Mouse (Mus musculus): ENCODE results near the gene Kcnq1. TPM values are rescaled to one million over a fixed set of nuclear protein-coding genes. Genes with fewer than 3 reads are reported as not detected.
A peak's percentile ranks its signal among the peaks of the same experiment; 100 is the strongest.

Kcnq1 gene
- polyA plus RNA-seq, 1 experiment from 2014 or later = 13.4 TPM

DNA sequence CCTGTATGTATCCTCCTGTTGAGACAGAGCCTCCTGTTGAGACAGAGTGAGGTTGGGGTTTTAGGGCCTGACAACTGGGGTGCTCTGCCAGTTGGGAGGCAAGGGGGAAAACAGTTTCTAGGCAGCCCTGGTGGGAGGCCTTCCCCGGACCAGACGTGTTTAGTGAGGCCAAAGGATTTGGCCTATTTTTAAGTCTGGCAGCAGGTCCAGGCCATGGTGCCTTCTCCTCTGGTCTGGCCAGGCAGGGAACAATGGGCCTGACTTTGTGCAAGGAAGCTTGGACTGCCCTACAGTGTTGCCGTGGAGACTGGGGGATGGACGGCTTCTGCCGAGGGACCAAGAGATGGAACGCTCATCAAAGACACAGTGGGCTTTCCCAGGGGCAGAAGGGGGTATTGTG lies 41.9 kb upstream of the Kcnq1 start:
- 77% methylated on average over 6 of the region's 6 CpGs for WGBS

DNA sequence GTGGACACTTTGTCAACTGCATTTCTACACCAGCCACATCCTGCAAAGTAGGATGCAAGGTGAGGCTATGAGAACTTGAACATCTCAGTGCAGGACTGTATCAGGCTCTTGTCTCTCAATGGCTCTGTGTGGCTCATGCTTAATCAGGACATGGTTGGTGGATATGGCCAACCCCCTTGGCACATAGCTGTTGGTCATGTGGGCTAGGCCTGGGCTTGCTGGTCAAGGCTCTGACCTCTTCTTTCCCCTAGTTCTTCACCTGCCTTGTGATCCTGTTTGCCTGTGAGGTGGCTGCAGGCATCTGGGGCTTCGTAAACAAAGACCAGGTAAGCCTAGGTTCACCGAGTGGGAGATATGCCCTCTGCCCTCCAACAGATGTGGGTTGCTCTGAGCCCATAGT lies 40.5 kb upstream of the Kcnq1 start:
- no peak overlapping the region for H3K4me2 ChIP-seq (ENCODE audit: low read length)
- TF ChIP-seq CTCF (IDR thresholded peaks at IDR 0.05; ENCODE audit: low read depth) = no peak
- H3K4me3 ChIP-seq (replicated peaks; ENCODE audit: low read depth, low read length) = no peak overlapping the region
- peaks cover 11% of the 10 kb centered on the region for H3K4me1 ChIP-seq (replicated peaks; ENCODE audit: insufficient read depth, low read length)
- H3K9ac ChIP-seq (ENCODE audit: low read depth, low read length) = no peak overlapping the region
- H3K27me3 ChIP-seq (ENCODE audit: insufficient read depth, low read length) = no peaks in the 10 kb centered on the region
- no peaks in the 10 kb centered on the region for H3K9me3 ChIP-seq (replicated peaks; ENCODE audit: low read length)
- no peak for DNase-seq (ENCODE audit: low spot score)
- WGBS = 88% methylated on average over 2 of the region's 2 CpGs
- ATAC-seq (replicated peaks; ENCODE audit: low FRiP score, low read depth) = no peak
- H3K36me3 ChIP-seq (ENCODE audit: insufficient read depth, low read length) = peaks cover 55% of the 10 kb centered on the region
- H3K27ac ChIP-seq = no peak overlapping the region

More for the DNA sequence above, 41.9 kb upstream of the Kcnq1 start:
- H3K27me3 ChIP-seq (ENCODE audit: insufficient read depth, low read length) = no peaks in the 10 kb centered on the region
- TF ChIP-seq CTCF (IDR thresholded peaks at IDR 0.05; ENCODE audit: low read depth) = no peak
- ATAC-seq (replicated peaks; ENCODE audit: low FRiP score, low read depth) (no peak), DNase-seq (ENCODE audit: low spot score) (no peak)
- H3K4me2 ChIP-seq (ENCODE audit: low read length) = no peak overlapping the region
- no peak overlapping the region for H3K27ac ChIP-seq
- peaks cover 57% of the 10 kb centered on the region for H3K36me3 ChIP-seq (ENCODE audit: insufficient read depth, low read length)
- no peak overlapping the region for H3K9ac ChIP-seq (ENCODE audit: low read depth, low read length)
- H3K9me3 ChIP-seq (replicated peaks; ENCODE audit: low read length) = no peaks in the 10 kb centered on the region
- H3K4me1 ChIP-seq (replicated peaks; ENCODE audit: insufficient read depth, low read length) = peaks cover 5% of the 10 kb centered on the region
- H3K4me3 ChIP-seq (replicated peaks; ENCODE audit: low read depth, low read length) = no peak overlapping the region

DNA sequence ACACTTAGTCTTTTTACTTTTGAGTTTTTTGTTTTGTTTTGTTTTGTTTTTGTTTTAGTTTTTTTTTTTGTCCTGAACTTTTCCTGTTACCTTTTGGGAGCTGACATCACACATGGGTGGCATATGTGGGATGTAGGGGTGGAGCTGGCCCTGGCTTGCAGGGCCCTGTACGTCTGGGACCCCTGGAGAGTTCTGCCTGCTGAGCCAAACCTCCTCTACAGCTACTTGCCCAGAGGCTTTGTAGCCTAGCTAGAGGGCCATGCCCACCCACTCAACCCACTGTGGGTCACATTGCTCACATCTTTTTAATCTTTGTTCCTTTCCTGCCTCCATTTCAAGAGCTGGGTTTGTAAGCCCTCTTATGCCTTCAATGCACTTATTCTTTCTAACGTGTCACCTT lies 38.7 kb upstream of the Kcnq1 start:
- no peaks in the 10 kb centered on the region for H3K27me3 ChIP-seq (ENCODE audit: insufficient read depth, low read length)
- H3K4me1 ChIP-seq (replicated peaks; ENCODE audit: insufficient read depth, low read length) = peaks cover 12% of the 10 kb centered on the region
- no peak overlapping the region for H3K9ac ChIP-seq (ENCODE audit: low read depth, low read length)
- ATAC-seq (replicated peaks; ENCODE audit: low FRiP score, low read depth) (no peak), DNase-seq (ENCODE audit: low spot score) (no peak)
- H3K4me2 ChIP-seq (ENCODE audit: low read length) = no peak overlapping the region
- no peak for TF ChIP-seq CTCF (IDR thresholded peaks at IDR 0.05; ENCODE audit: low read depth)
- no peak overlapping the region; the same call in 1 of the 2 replicates for H3K27ac ChIP-seq
- no peaks in the 10 kb centered on the region for H3K9me3 ChIP-seq (replicated peaks; ENCODE audit: low read length)
- H3K4me3 ChIP-seq (replicated peaks; ENCODE audit: low read depth, low read length) = no peak overlapping the region
- 80% methylated on average over 2 of the region's 2 CpGs for WGBS
- peaks cover 54% of the 10 kb centered on the region for H3K36me3 ChIP-seq (ENCODE audit: insufficient read depth, low read length)

DNA sequence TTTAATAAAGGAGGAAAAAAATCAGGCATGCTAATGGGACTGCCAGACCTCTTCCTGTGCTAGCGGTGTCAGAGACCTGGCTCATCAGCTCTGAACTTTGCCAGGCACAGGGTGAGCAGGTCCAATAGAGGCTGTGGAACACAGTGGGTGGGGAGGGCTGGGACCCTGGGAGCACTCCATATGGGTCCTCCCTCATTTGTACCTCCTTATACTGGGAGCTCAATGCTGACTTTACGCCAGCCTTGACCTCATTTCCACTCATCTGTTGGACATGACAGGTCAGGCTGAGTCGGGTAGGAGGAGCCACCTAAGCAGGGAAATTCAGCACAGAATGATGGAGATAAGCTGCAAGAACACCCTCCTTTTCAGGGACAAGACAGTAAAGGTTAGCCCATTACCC lies 38.3 kb upstream of the Kcnq1 start:
- H3K4me2 ChIP-seq (ENCODE audit: low read length) = peak overlapping the region; percentile 43; the same call in 1 of the 2 replicates
- 71% methylated on average over 3 of the region's 3 CpGs for WGBS
- no peak for ATAC-seq (replicated peaks; ENCODE audit: low FRiP score, low read depth)
- TF ChIP-seq CTCF (IDR thresholded peaks at IDR 0.05; ENCODE audit: low read depth) = no peak
- peaks cover 50% of the 10 kb centered on the region for H3K36me3 ChIP-seq (ENCODE audit: insufficient read depth, low read length)
- H3K27ac ChIP-seq = peak overlapping the region; percentile 86
- H3K9ac ChIP-seq (ENCODE audit: low read depth, low read length) = no peak overlapping the region
- DNase-seq (ENCODE audit: low spot score) = no peak
- peaks cover 12% of the 10 kb centered on the region for H3K4me1 ChIP-seq (replicated peaks; ENCODE audit: insufficient read depth, low read length)
- H3K4me3 ChIP-seq (replicated peaks; ENCODE audit: low read depth, low read length) = no peak overlapping the region
- no peaks in the 10 kb centered on the region for H3K27me3 ChIP-seq (ENCODE audit: insufficient read depth, low read length)
- H3K9me3 ChIP-seq (replicated peaks; ENCODE audit: low read length) = no peaks in the 10 kb centered on the region

DNA sequence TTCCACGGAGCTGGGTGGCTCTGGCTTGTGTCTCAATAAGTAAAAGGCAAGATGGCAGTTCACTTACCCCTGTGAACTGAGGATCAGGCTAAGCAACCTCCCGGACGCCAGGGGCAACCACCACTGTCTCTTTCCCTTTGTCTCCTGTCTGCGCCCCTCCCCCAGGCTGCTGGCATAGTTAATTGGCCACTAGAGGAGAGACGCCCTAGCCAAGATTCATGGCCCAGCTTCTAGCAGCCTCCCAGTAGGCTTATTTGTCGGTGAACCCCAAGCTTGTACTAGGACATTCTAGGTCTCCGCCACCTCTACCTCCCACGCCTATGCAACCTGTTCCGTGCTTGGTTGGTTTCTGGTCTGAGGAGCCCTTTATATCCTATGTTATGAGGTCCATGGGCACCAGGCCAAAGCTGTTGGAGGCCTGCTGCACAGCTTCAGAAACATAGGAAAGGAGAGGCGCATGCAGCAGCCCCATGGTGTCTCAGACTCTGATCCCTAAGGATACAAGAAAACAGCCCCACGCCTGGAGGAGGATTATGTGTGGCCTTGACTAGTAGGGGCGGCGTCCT lies 37.8 kb upstream of the Kcnq1 start:
- Histone ChIP-seq H3K36me3 (ENCODE audit: insufficient read depth, low read length) (peaks cover 45% of the 10 kb centered on the region), H3K27me3 (ENCODE audit: insufficient read depth, low read length) (no peaks in the 10 kb centered on the region), H3K27ac (peak overlapping the region; percentile 86), H3K4me3 (replicated peaks; ENCODE audit: low read depth, low read length) (no peak overlapping the region), H3K4me2 (ENCODE audit: low read length) (peak overlapping the region; percentile 43), H3K9ac (ENCODE audit: low read depth, low read length) (peak overlapping the region; percentile 2; the same call in 1 of the 2 replicates), H3K4me1 (replicated peaks; ENCODE audit: insufficient read depth, low read length) (peaks cover 12% of the 10 kb centered on the region), H3K9me3 (replicated peaks; ENCODE audit: low read length) (no peaks in the 10 kb centered on the region)
- no peak for TF ChIP-seq CTCF (IDR thresholded peaks at IDR 0.05; ENCODE audit: low read depth)
- DNase-seq (ENCODE audit: low spot score) (no peak), ATAC-seq (replicated peaks; ENCODE audit: low FRiP score, low read depth) (no peak)
- WGBS = 48% methylated on average over 13 of the region's 13 CpGs

DNA sequence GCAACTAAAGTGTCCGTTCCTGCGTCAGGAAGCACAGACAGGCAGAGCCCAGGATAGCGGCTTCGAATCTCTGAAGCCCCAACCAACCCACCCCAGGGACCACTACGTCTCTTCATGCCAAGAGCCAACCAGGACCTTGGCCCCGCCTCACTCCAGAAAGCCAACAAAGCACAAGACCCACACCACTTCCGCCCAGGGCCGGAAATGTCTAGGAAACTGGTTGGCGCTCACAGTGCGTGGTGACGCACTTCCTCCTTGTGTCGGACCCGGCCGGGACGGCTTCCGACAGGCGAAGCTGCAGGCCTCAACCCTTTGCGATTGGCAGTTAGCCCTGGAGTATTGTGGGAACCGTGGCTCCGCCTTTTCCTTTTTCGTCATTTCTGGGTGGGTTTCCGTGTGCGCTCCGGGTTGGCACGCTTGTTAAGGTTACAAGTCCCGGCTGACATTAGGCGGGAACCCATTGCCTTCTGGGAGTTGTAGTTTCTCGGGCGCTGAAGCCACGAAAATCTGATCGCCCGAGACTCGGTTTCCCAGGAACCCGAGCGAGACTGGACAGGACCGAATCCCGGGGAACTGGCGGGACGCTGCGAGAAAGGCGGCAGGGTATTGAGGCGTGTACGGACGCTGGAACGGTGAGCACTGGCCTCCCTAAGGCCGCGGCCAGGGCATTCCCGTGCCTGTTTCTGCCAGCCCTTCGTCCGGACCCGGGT lies 37.1 kb upstream of the Kcnq1 start, which contains the start of gene Tssc4:
Gene Tssc4, plus strand, starts transcription at position 368 of the 710 bp plus-strand sequence.
- Histone ChIP-seq H3K4me3 (replicated peaks; ENCODE audit: low read depth, low read length) (peak within 1 kb of the TSS; percentile 57), H3K9ac (ENCODE audit: low read depth, low read length) (peak within 1 kb of the TSS; percentile 74), H3K36me3 (ENCODE audit: insufficient read depth, low read length) (peaks cover 39% of the 10 kb centered on the region), H3K27ac (peak within 1 kb of the TSS; percentile 86), H3K4me1 (replicated peaks; ENCODE audit: insufficient read depth, low read length) (peaks cover 12% of the 10 kb centered on the region), H3K4me2 (ENCODE audit: low read length) (peak within 1 kb of the TSS; percentile 89), H3K27me3 (ENCODE audit: insufficient read depth, low read length) (no peaks in the 10 kb centered on the region), H3K9me3 (replicated peaks; ENCODE audit: low read length) (no peaks in the 10 kb centered on the region)
- no peak for TF ChIP-seq CTCF (IDR thresholded peaks at IDR 0.05; ENCODE audit: low read depth)
- DNase-seq (ENCODE audit: low spot score) (peak; percentile 99), ATAC-seq (replicated peaks; ENCODE audit: low FRiP score, low read depth) (peak; percentile 96)
- 0% methylated on average over 51 of the region's 51 CpGs for WGBS
